Mouse (Mus musculus) heart, embryonic 13.5 days (tissue): ENCODE results near the gene Rom1. TPM values are rescaled to one million over a fixed set of nuclear protein-coding genes. Genes with fewer than 3 reads are reported as not detected.

Source experiments
- ATAC-seq: fragments of 200-750 bp; cut with Nextera tagmentation; 2 replicates; pipeline ENCODE4 v1.8.0; 2017; ENCODE audit warnings: moderate TSS enrichment; ENCODE audit not compliant: insufficient number of reproducible peaks, low FRiP score, low TSS enrichment; ENCODE audit errors: extremely low read depth
- H3K27ac ChIP-seq: fragments of 300-500 bp; sonication (generic); replicated peaks from 2 replicates; pipeline ENCODE4 v1.5.1; 2015; ENCODE audit warnings: moderate library complexity, mild to moderate bottlenecking, inconsistent platforms
- H3K27me3 ChIP-seq: fragments of 300-500 bp; sonication (generic); replicated peaks from 2 replicates; pipeline ENCODE4 v1.6.1; 2015; ENCODE audit warnings: mild to moderate bottlenecking, inconsistent platforms
- H3K36me3 ChIP-seq: fragments of 300-500 bp; sonication (generic); 2 replicates; pipeline ENCODE4 v1.6.1; 2015; ENCODE audit warnings: mild to moderate bottlenecking, inconsistent platforms
- H3K4me1 ChIP-seq: fragments of 300-500 bp; sonication (generic); 2 replicates; pipeline ENCODE4 v1.6.1; 2015; ENCODE audit warnings: inconsistent platforms
- H3K4me2 ChIP-seq: fragments of 300-500 bp; sonication (generic); 2 replicates; pipeline ENCODE4 v1.6.1; 2015; ENCODE audit warnings: inconsistent platforms, mild to moderate bottlenecking, moderate library complexity
- H3K4me3 ChIP-seq: fragments of 300-500 bp; sonication (generic); 2 replicates; pipeline ENCODE4 v1.5.1; 2015; ENCODE audit warnings: moderate library complexity, mild to moderate bottlenecking, inconsistent platforms
- H3K9ac ChIP-seq: fragments of 300-500 bp; sonication (generic); 2 replicates; pipeline ENCODE4 v1.6.1; 2015; ENCODE audit warnings: inconsistent platforms, mild to moderate bottlenecking, moderate library complexity
- H3K9me3 ChIP-seq: fragments of 300-500 bp; sonication (generic); 2 replicates; pipeline ENCODE4 v1.6.1; 2016; ENCODE audit warnings: inconsistent platforms
- WGBS: fragments of 180-500 bp; shearing (Covaris S2); methylation state at CpG from one replicate; pipeline ENCODE4 v1.1.7; 2015; ENCODE audit warnings: mixed read lengths; 5-methylcytosine and 5-hydroxymethylcytosine counted together
- polyA plus RNA-seq: library from polyadenylated mRNA; unstranded; fragments of >200 nt; fragmentation: Nextera tagmentation; extraction: Ambion mirVana; gene quantifications from 2 replicates; pipeline ENCODE4 v1.2.1, GENCODE M21; 2015

The Rom1 gene
- polyA plus RNA-seq, 1 experiment from 2014 or later = 2.7 TPM

DNA sequence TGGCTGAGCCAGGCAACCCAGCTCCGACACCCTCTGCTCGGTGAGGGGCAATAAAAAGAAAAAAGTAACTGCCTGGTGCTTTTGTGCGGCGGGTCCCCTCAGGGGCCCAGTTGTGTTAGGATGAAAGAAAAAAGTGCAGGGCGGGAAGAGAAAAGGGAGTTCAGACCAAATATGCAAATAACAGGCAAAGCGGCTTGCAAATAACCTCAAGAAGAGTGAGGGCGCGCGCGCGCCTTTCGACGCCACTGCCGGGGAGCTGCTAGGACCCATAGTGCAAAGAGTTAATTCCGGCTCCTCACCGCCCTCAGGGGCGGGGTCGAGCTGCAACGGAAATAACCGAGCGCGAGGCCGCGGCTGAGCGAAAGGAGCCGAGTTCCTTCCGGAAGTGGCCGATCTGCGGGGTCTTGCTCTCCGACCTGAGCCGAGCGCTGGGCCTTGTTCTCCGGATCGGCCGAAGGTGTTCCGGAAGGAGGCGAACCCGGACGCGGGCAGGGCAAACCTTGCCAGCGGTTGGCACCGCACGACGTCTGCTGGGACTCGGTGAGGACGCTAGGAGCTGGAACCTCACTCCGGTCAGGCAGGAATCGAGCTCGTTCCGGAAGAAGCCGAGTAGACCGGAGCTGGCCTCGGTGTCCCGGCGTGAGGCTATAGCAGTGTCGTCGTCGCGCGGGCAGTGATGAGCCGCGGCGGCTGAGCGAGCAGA lies 12.5 kb upstream of the Rom1 start, which contains the start of gene Mta2:
Gene Mta2, plus strand, starts transcription at position 361 of the 703 bp plus-strand sequence.
- Histone ChIP-seq H3K4me2 (peak within 1 kb of the TSS; percentile 82), H3K9me3 (no peaks in the 10 kb centered on the region), H3K27me3 (no peaks in the 10 kb centered on the region), H3K4me1 (peaks cover 39% of the 10 kb centered on the region), H3K27ac (peak within 1 kb of the TSS; percentile 98), H3K36me3 (peaks cover 58% of the 10 kb centered on the region), H3K4me3 (peak within 1 kb of the TSS; percentile 92), H3K9ac (peak within 1 kb of the TSS; percentile 98)
- WGBS = under 1% methylated on average over 64 of the region's 64 CpGs
- ATAC-seq = peak; percentile 78

DNA sequence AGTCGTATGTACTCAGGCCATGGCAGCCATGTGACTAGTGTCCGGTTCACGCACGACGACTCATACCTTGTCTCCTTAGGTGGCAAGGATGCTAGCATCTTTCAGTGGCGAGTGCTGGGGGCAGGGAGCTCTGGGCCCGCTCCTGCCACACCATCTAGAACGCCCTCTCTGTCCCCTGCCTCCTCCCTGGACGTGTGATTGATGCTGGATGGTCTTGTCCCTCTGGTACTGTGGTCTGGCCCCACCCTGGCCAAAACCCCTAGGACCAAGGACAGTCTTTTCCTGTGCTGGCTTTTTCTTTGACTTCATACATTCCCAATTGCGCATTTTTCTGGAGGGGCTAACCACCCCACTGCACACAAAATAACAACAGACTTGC lies 12.0 kb upstream of the Rom1 start:
- WGBS = 33% methylated on average over 10 of the region's 10 CpGs
- Histone ChIP-seq H3K36me3 (peaks cover 58% of the 10 kb centered on the region), H3K27ac (peak overlapping the region; percentile 77), H3K4me3 (peak overlapping the region; percentile 92), H3K4me1 (peaks cover 39% of the 10 kb centered on the region), H3K9ac (peak overlapping the region; percentile 98), H3K27me3 (no peaks in the 10 kb centered on the region), H3K9me3 (no peaks in the 10 kb centered on the region), H3K4me2 (peak overlapping the region; percentile 82)
- no peak for ATAC-seq

DNA sequence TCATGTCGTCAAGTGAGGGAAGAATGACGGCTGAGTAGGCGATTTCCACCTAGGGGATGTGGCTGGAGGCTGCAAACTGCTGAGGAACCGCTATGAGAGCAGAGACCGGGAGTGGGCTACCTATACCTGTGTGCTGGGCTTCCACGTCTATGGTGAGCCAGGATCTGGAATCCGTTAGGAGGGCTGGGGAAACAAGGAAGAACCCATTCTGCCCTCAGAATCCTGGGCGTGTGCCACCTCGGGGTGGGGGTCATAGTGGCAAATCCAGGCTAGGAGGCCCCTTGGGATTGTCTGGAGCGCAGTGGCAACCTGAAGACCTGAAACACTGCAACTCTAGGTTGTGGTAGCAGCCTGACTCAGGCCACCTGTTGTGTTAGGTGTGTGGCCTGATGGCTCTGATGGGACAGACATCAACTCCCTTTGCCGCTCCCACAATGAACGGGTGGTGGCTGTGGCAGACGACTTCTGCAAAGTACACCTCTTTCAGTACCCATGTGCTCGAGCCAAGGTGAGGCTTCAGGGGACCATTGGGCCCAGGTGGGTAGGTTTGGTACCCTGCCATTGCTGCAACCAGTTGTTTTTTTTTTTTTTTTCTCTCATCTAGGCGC lies 11.5 kb upstream of the Rom1 start:
- Histone ChIP-seq H3K4me1 (peaks cover 39% of the 10 kb centered on the region), H3K9me3 (no peaks in the 10 kb centered on the region), H3K9ac (peak overlapping the region; percentile 98), H3K27me3 (no peaks in the 10 kb centered on the region), H3K27ac (peak overlapping the region; percentile 77; the same call in 1 of the 2 replicates), H3K4me2 (peak overlapping the region; percentile 82), H3K4me3 (peak overlapping the region; percentile 92), H3K36me3 (peaks cover 56% of the 10 kb centered on the region)
- WGBS = 83% methylated on average over 15 of the region's 15 CpGs
- no peak for ATAC-seq

DNA sequence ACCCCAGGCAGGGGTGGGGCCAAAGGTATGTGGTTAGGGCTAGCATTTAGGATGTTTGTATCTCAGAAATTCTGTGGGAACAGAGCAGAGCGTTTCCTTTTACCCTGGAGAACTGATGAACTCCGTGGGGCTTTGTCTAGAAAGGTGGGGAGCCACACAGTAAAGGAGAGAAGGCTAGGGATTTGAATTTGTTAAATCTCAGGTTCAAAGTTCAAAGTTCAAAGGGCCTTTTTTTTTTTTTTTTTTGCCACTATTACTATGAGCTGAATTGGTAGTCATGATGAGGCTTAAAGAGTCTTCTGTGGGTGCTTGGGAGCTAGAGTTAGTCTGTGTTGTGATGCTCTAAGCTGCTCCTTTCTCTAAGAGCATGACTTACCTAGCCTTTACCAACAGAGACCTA lies 7.6 kb upstream of the Rom1 start:
- no peaks in the 10 kb centered on the region for H3K9me3 ChIP-seq
- no peak overlapping the region for H3K4me3 ChIP-seq
- peaks cover 69% of the 10 kb centered on the region for H3K36me3 ChIP-seq
- ATAC-seq = no peak
- H3K4me2 ChIP-seq = no peak overlapping the region
- H3K9ac ChIP-seq = no peak overlapping the region
- H3K4me1 ChIP-seq = peaks cover 9% of the 10 kb centered on the region
- 78% methylated on average over 2 of the region's 2 CpGs for WGBS
- H3K27ac ChIP-seq = no peak overlapping the region
- no peaks in the 10 kb centered on the region for H3K27me3 ChIP-seq

DNA sequence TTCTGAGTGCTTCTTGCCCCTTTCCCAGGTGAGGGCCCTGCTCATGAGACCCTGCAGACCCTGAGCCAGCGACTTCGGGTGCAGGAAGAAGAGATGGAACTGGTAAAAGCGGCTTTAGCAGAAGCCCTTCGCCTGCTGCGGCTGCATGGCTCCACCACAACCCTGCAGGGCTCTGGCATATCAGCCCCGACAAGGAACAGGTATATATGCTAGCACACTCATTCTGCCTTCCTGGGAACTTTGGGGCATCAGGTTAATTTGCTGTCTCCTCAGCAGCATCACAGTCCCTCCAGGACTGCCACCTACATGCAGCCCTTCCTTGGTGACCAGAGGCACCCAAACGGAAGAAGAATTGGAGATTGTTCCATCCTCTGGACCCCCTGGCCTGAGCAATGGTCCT lies 1.6 kb upstream of the Rom1 start:
- Histone ChIP-seq H3K36me3 (peaks cover 60% of the 10 kb centered on the region), H3K27ac (no peak overlapping the region), H3K27me3 (no peaks in the 10 kb centered on the region), H3K9ac (peak overlapping the region; percentile 91), H3K4me2 (peak overlapping the region; percentile 87), H3K4me3 (peak overlapping the region; percentile 89), H3K9me3 (no peaks in the 10 kb centered on the region), H3K4me1 (peaks cover 21% of the 10 kb centered on the region)
- no peak for ATAC-seq
- 74% methylated on average over 7 of the region's 7 CpGs for WGBS

DNA sequence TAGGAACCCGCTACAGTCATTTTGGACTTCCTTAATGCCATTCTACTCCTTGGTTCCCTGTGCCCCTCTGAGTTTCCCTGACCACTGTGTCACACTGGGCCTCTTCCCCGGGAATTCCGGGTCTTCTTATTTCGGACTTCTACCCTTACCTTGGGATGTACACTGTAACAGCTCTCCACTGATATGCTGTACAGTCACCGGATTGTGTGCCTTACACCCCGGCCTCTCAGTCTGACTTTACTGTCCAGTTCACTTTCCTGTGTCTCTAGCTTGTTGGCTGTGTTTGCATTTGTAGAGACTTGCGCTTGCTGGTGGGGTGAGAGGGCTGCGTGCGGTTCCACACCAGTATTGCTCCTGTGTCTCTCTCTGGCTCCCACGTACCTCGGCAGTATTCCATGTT lies 961 bp upstream of the Rom1 start:
- H3K9ac ChIP-seq = peak overlapping the region; percentile 91
- WGBS = 6% methylated on average over 11 of the region's 11 CpGs
- no peak for ATAC-seq
- peak overlapping the region; percentile 87 for H3K4me2 ChIP-seq
- H3K27me3 ChIP-seq = no peaks in the 10 kb centered on the region
- H3K4me3 ChIP-seq = peak overlapping the region; percentile 89
- peaks cover 60% of the 10 kb centered on the region for H3K36me3 ChIP-seq
- peak overlapping the region; percentile 82 for H3K27ac ChIP-seq
- peaks cover 21% of the 10 kb centered on the region for H3K4me1 ChIP-seq
- no peaks in the 10 kb centered on the region for H3K9me3 ChIP-seq

DNA sequence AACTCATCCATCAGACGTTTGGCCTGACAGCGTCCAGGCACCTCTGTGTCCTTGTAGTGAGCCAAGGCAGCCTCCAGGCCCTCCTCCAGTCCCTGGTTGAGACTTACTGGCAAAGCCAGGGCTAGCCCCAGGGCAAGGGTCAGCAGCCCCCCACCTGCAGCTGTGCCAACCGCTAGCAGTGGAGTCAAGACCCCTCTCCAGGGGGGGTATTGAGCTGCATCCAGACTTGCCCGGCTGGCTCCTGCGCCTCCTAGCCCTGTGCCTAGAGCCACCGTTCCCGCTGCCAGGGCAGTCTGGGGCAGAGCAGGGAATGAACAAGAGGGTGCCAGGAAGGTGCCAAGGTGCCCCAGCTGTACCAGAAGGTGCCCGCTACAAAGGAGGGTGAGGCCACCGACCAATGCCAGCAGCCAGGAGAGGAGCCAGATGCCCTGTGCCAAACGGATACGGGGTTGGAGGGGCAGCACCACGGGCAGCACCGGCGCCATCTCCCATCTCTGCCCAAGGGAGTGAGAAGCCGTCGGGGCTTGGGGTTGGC lies 400 bp downstream of the Rom1 start:
- Histone ChIP-seq H3K9ac (peak overlapping the region; percentile 91), H3K4me2 (peak overlapping the region; percentile 87), H3K4me1 (peaks cover 21% of the 10 kb centered on the region), H3K4me3 (peak overlapping the region; percentile 89), H3K27ac (peak overlapping the region; percentile 82), H3K9me3 (no peaks in the 10 kb centered on the region), H3K36me3 (peaks cover 50% of the 10 kb centered on the region), H3K27me3 (no peaks in the 10 kb centered on the region)
- no peak for ATAC-seq
- 18% methylated on average over 16 of the region's 16 CpGs for WGBS

DNA sequence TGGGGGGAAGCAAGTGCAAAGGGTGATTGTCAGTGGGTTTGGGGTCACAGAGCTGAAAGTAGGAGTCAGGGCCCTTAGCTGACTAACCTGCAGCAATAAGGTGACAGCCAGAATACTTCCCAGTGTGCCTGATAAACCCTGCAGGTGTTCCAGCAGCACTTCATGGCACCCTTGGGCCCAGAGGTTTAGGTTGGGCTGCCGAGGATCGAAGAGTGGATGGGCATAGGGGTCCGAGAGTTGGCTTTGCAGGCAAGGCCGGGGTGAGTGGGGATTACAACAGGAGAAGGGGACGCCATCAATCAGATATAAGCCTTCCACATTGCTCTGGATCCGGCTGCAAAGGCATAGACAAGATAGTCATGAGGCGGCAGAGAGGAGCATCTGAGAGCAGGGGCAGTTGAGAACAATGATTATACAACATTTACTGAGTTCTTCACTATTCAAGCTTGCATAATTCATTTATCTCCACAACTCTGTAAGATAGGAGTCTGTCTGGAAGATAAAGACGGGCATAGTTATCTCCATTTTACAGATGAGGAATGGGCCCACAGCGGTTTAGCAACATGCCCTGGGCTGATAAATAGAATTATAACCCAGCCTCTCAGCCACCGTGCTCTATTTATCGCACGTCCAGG lies 1.1 kb downstream of the Rom1 start:
- Histone ChIP-seq H3K27ac (no peak overlapping the region), H3K9me3 (no peaks in the 10 kb centered on the region), H3K4me3 (no peak overlapping the region), H3K36me3 (peaks cover 49% of the 10 kb centered on the region), H3K4me2 (no peak overlapping the region), H3K9ac (no peak overlapping the region), H3K4me1 (peaks cover 21% of the 10 kb centered on the region), H3K27me3 (no peaks in the 10 kb centered on the region)
- no peak for ATAC-seq
- 77% methylated on average over 12 of the region's 12 CpGs for WGBS

DNA sequence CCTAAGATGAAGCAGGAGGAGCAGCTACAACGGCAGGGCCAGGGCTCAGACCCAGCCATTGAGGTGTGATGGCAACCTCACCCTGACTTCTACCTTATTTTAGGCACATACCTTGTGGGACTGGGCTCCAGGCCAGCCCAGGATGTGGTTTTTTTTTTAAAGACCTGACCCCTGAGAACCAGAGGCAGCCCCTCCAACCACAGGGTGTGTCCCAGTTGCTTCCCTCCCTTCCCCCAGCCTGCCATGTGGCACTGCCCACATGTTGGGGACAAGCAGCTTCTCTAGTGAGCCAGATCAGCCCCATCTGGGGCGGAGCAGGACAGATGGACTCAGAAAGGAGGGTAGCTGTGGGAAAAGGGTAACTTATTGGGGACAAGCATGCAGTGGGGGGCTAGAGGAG lies 2.4 kb downstream of the Rom1 start:
- H3K9me3 ChIP-seq = no peaks in the 10 kb centered on the region
- no peaks in the 10 kb centered on the region for H3K27me3 ChIP-seq
- no peak overlapping the region for H3K9ac ChIP-seq
- no peak overlapping the region for H3K4me2 ChIP-seq
- H3K4me3 ChIP-seq = no peak overlapping the region
- WGBS = 87% methylated on average over 2 of the region's 2 CpGs
- no peak overlapping the region for H3K27ac ChIP-seq
- H3K4me1 ChIP-seq = peaks cover 23% of the 10 kb centered on the region
- ATAC-seq = no peak
- H3K36me3 ChIP-seq = peaks cover 50% of the 10 kb centered on the region

DNA sequence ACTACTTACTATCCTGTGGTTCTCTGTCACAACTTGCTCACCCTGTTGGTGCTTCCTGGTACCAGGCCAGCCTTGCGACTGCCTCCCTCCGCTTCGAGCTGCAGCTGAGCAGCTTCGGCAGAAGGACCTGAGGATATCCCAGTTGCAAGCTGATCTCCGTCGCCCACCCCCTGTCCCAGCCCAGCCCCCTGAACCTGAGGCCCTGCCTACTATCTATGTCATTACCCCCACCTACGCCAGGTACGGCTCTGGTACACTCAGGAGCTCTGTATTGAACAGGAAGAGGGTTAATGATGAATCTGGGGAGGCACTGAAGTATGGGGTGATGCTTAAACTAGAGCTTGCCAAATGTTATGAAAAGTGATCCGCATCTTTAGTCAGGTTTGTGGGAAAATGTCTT lies 7.4 kb downstream of the Rom1 start:
- H3K9me3 ChIP-seq = no peaks in the 10 kb centered on the region
- no peak for ATAC-seq
- no peaks in the 10 kb centered on the region for H3K27me3 ChIP-seq
- 80% methylated on average over 9 of the region's 9 CpGs for WGBS
- peak overlapping the region; percentile 91 for H3K9ac ChIP-seq
- H3K4me2 ChIP-seq = peak overlapping the region; percentile 91
- peak overlapping the region; percentile 72 for H3K4me3 ChIP-seq
- peaks cover 15% of the 10 kb centered on the region for H3K4me1 ChIP-seq
- H3K36me3 ChIP-seq = peaks cover 37% of the 10 kb centered on the region
- H3K27ac ChIP-seq = no peak overlapping the region

DNA sequence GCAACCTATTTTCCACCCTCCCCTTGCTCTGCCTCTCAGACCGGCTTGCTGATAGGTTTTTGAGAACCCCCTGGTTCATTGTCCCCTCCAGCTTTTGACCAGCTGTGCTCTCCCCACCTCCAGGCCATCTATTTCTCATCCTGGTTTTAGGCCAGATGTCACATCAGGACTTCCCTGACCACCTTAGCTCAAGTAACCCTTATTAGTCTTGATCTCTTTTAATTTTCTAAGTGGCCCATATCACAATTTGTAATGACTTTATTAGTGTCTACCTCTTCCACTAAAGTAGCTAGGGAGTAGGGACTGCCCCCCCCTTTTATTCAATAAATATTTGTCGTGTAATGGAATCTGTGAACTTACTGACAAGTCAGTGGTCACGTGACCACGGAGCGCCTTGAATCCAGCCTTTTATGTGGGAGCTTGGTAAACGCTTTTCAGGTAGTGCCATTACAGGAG lies 8.3 kb downstream of the Rom1 start:
- Histone ChIP-seq H3K4me2 (peak overlapping the region; percentile 91), H3K4me1 (peaks cover 15% of the 10 kb centered on the region), H3K4me3 (peak overlapping the region; percentile 72), H3K9ac (peak overlapping the region; percentile 91), H3K27me3 (no peaks in the 10 kb centered on the region), H3K27ac (peak overlapping the region; percentile 89), H3K36me3 (peaks cover 37% of the 10 kb centered on the region), H3K9me3 (no peaks in the 10 kb centered on the region)
- 0 out of 2 replicates have a peak, but pooled peaks have one; percentile 4 for ATAC-seq
- 1% methylated on average over 6 of the region's 6 CpGs for WGBS
